Mouse (Mus musculus) MEL-GATA-1-ER (cell line): ENCODE measurements around the gene Tmod1.

Experiments
- DNase-seq: peaks from one replicate; pipeline ENCODE4 v3.0.0-alpha.2; 2012; ENCODE audit warnings: low read depth; ENCODE audit errors: extremely low read depth

The Tmod1 gene

DNA sequence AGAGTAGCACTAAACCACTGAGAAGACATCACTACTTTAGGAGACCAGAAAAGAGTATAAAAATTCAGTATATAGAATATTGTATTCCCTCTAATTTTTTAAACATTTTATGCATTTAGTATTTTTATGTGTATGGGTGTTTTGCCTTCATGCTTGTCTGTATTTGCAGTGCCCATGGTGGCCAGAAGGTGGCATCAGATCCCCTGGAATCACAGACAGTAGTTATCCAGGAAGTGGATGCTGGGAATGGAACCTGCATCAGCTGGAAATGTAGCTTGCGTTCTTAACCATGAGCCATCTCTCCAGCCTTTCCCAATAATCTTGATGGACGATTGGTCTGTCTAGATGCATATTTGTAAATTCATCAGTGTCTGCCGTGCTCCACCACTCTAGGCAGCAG is 91.5 kb downstream of the Tmod1 start:
- no peak for DNase-seq

DNA sequence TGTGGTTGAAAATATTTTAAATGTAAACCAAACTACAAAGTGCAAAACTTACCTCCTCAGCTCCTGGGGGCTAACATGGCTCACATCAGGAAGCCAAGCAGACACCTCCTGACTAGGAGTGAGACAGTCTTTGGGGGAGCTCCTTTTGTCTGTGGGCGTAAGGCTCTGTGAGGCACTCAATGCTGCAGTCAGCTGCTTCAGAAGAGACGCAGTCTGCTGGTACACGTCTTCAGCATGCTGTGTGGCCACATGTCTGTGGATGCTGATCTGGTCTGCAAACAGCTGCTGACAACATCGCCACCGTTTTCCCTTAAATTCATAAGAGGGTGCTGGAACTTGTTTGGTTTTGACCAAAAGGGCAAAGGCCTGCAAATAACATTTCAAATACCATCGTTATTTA is 93.1 kb downstream of the Tmod1 start:
- no peak for DNase-seq

DNA sequence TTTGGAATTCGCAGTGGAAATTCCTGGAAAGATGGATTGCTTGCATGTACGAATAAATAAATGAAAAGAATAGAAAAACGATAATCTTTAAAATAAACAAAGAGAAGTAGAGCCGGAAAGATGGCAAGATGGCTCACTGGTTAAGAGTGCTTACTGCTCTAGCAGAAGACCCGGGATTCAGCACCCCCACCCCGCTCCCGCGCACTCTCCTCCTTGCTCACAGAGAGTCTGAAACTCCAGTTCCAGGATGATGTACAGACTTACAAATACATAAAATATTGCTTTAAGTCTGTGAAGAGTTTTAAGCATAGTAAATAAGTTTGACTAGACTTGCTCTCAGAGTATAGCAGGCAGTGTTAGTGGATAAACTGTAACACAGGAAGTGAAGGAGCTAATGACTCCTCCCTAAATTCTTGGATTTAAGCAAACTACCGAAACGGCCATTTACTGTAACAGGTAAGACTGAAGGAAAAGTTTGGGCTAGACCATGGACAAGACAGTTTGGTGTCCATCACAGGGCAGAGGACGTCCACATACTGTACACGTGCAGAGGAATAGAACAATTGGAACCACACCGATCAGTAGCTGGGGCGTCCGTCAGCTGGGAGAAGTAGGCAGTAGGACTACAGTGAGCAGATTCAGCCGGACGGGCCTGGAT is 99.0 kb downstream of the Tmod1 start:
- DNase-seq = peak; percentile 52

DNA sequence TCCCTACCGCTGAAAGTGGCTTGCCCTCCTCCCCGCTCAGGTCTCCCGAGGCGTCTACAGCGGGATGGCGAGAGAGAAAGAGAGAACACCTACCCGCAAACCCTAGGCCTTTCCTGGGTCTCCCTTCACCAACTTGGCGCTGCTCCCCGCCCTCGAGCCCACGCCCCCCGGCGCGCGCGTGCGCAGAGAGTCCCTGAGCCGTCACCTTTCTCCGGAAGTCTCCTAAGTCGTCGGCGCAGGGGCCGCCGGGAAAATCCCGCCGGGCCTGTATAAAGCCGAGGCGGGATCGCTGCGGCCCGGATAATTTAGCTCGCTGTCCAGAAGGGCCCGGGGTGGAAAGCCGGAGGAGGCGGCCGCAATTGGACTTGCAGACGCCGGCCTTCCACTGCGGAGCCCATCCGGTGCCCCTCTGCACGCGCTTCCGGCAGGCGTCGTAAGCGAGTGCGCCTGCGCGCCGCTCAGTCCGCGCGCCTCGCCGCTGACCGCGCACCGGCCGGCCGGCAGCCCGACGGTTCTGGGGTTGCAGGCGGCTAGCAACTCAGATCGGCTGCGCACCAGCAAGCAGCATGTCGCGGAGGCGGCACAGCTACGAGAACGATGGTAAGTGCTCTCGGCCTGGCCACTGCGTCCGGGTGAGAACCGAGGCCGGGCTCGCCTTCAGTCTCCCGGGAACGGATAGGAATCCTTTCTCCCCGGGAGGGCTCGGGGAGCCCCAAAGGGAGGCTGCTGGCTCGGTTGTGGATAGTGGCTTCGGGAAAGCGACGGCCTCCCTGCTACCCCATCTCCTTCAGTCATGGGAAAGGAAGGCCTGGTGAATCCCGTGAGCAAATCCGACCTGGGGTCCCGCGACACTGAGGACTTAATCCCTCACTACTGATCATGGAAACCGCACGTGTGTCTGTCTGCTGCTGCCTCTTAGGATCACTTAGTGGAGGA is 99.8 kb downstream of the Tmod1 start, which contains the start of the genes Ncbp1 and Tstd2:
TSS of gene Ncbp1 (plus strand) at position 327 of the 936 bp plus-strand sequence.
TSS of gene Tstd2 (minus strand) at position 408 of the 936 bp plus-strand sequence.
- peak; percentile 54 for DNase-seq

DNA sequence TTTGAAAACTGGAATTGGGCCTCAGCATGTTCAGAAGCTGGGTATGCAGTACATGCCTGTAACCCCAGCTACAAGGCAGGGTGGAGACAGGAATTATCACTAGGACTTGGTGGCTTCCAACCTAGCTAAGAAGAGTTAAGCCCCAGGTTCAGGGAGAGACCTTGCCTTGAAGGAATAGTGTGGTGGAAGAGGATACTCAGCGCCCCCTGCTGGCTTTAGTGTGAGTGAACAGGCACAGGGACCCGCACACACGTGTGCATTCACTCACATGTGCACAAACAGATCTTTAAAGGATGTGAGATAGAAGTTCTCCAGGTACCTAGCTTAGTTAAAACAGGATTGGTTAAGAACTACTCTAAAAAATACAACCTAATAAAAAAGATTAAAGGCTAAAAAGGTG is 105.6 kb downstream of the Tmod1 start:
- DNase-seq = no peak

DNA sequence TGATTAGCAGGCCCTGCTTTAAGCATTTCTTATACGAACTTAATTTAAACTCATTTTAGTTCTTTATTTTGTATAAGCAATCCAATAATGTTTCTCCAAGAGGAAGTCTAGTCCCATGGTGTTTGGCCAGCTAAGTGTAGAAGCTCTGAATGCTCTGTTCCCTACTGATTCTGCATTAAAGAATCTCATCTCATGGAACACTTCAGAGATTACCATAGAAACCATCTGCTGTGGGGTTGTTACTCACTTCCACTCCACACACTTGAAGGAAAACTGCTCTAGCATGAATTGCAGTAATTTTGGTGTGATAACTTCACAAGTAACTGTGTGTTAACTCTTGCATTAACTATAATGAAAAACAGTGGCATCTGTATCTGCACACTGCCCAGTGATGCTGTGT is 108.1 kb downstream of the Tmod1 start:
- DNase-seq = no peak

DNA sequence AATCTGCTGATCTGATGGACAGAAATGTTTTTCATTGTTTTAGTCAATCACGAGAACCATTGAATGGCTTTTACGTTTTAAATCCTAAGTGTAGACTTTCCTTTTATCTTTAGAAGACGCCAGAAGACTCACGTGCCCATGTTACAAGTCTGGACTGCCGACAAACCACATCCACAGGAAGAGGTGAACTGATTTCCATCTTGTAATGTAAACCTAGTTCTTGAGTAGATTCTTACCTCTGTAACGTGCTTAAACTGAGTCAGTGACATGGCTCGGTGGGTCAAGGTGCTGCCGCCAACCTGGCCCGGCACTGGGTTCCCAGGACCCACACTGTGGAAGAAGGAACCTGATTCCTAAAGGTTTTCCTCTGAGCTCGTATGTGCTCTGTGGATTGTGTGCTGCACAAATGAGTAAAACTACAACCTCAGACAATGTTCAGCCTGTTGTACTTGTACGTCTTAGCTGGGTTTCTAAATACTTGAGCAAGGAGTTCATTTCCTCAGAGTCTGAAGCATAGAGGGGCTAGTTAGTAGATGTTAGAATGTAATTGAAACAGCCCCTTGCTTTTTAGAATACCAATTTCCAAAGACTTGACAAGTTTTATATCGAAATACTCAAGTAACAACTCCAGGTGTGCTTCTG is 113.3 kb downstream of the Tmod1 start:
- DNase-seq = no peak

DNA sequence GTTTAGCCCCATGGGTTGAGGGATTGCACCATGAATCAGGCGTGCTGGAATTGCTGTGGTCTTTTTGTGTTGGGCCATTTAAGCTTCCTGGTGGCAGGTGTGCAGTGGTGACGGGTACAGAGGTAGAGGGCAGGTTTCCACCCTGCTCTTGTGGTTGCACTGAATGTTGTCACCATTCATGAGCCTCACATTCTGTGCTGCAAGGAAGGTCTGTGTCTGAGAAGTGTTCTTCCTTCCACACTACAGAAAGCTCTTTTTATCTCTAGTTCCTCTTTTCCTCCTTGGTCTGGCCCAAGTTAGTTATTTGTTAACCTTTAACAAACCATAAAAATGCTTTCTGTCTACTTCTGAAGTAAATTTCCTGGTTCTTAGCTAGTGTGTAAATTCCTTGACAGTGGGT is 125.3 kb downstream of the Tmod1 start:
- DNase-seq = peak; percentile 62
